Mouse (Mus musculus) right cerebral cortex, postnatal 14 days (tissue): Measurements from ENCODE around the gene Tnfsf18.
A peak's percentile ranks its signal among the peaks of the same experiment; 100 is the strongest.

Experiments
- DNase-seq: peaks from one replicate; pipeline ENCODE4 v3.0.0; 2022

The Tnfsf18 gene

DNA sequence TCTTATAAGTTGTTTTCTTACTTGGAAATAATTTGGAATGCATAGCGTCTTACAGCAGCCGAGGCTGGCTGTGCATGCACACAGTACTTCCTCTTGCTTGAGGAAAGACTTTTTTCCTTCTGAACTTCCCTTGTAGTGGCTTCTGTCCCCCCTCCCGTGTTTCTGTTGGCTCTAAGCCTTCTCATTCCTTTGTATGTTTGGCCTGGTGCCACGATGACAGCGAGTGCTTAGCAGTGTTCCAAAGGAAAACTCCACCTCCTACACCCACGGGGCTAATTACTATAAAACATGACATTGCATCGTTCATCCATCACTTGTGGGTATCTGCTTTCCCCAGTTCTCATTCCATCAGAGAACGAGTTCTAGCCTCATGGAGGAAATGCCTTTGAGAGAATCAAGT is at the start of gene Tnfsf18:
Gene Tnfsf18 (plus strand): TSS at position 313 of the 400 bp plus-strand sequence.
- peak; percentile 37 for DNase-seq

DNA sequence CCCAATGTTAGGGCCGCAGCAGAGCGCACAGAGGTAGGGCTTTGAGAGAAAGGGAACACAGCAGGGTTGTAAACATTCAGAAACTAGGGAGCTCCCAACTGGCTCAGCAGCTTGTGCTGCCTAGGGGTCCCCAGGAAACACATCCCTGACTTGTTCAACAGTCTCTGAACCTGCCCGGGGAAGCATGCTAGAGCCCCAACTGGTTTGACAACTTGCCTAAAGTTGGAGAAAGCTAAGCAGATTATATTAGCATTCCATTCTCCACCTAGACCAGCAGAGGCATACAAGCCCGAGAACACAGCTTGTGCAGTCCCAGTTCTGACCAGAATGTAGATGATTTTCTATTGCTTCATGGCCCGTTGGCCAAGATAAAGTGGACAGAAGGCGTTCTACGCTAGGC is 49.6 kb upstream of the Tnfsf18 start:
- DNase-seq, result no peak

DNA sequence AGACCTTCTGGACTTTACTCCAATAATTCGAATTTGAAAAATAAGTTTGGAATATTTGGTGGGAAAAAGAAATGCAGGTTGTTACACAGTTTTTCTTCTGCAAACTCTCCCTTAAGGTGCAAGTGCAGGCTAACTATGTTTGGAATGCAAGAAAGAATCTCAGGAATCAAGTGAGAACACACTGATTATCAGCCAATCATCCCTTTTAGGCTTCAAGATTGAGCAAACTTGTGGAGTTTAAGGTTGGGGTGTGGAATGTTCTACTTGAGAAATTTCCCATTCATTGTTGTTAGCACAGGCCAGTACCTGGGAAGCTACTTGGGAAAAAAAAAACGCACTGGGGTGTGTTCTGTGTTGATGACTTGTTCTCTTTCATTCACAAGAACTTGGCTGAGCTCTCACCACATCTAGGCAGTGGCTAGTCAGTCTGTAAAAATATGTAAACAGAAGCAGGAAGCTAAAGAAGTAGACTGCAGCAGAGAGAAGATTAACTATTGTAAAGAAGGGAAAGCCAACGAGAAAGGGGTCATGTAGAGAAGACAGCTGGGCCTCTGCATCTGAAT is 42.7 kb upstream of the Tnfsf18 start:
- DNase-seq, result no peak

DNA sequence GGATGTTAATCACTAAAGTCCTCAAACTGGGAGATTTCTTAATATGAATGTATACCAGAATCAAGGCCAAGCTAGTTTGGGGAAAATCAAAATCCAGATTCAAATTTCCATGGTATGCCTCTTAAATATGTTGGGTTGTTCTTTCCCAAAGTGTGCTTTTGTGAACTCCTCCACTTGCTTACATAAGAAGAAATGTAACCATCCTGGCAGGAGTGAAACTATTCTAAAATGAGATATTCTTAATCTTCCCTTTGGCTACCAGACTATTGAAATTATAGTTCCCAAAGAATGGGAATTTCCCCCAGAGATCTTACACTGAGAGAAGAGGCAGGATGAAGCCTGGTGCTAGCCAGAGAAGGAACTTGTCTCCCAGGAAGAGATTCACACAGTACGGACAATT is 42.2 kb upstream of the Tnfsf18 start:
- no peak for DNase-seq

DNA sequence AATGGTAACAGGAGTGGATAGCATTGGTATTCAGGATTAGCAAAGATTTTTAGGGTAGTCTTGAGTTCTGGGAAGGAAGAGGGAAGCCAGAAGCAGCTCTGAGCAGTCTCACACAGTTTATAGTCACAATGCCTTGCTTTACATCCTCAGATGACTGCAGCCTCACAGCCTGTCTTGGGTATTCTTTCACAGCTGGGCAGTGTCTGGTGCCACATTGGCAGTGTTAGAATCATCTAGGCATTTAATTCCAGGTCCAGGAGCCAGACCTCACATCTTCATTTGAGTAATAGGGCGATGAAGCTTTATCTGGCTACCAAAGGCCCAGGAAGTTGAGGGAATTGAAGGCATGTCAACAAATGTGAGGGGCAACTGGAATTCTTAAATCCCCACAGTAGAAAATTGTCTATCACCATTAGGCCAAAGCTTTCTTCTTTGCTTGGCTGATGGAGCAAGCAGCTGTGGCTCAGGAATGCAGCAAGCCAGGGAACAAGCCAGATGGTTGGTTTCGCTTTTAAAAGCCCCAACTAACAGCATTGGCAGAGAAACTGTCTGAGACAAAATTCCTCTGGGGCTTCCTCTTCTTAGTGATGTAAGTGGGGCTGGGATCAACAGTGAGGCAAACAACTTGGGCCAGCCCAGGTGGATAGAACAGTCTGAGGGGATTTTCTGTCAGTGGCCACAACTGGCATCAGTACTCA is 30.9 kb upstream of the Tnfsf18 start:
- no peak for DNase-seq

DNA sequence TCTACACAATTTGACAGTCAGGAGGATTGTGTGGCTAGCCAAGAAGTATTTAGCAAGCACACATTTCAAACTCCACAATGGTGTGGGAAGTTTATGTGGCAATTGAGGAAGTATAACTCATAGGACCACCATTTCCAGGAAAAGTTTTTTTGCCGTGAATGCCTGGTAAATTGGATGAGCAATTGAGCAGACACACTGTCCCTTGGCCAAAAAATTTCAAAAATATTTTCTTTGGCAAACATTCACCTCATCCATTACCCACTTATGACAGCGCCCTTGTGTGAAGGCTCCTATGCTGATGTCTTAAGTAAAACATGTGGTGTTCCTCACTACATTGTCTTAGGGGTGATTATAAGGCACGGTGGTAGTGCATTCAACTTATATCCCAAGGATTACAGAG is 17.2 kb upstream of the Tnfsf18 start:
- DNase-seq, result no peak

DNA sequence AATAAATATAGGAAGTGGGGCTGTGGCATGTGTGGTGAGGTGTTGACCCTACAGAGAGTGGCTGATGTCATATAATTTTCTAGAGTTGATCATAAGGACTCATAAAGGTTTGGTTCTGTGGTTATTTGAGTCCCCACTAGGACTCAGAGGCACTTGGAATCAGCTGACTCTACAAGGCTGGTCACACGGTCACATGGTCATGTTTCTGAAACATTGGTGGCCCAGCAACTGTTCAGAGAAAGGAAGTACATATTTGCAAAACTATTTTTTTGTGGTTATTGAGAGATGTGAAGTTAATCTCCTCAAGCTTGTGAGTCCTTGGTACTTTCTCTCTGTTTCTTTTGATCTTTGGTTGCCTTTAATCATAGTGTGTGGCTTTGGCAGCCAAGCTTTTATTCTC is 14.6 kb upstream of the Tnfsf18 start:
- DNase-seq, result no peak

DNA sequence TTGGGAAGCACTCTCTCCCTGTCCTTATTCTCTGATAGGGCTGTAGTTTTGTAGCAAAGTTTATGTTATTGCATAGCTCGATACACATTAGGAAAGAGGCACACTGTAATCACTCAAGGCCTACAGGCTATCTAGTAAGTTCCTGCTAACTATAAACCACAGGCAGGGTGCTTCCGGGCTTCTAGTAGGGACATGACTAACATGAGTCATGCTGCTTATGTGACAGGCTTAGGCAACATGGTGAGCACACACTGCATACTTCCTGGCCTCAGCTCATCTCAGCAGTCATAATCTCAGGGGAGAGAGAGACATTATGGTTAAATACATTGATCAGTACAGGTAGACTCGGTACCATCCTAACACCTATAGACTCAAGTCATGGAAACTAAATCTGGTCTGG is 12.2 kb upstream of the Tnfsf18 start:
- DNase-seq, result no peak

DNA sequence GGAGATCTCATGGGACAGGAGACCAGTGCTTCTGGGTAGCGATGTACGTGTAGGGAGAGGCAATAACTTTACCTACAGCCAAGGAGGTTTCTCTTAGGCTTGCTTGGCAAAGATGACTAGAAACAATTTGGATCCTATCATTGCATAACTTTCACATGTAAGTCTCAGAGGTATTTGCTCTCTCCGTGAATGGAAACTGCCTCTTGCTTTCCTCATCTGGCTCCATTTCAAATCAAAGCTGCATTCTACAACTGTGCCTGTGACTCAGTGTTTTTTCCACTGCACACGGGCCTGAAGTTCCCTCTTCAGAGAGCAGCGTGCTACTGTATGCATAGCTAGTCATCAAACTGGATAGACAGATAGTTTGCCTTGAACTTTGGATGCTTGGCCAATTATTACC is 7.4 kb upstream of the Tnfsf18 start:
- no peak for DNase-seq

DNA sequence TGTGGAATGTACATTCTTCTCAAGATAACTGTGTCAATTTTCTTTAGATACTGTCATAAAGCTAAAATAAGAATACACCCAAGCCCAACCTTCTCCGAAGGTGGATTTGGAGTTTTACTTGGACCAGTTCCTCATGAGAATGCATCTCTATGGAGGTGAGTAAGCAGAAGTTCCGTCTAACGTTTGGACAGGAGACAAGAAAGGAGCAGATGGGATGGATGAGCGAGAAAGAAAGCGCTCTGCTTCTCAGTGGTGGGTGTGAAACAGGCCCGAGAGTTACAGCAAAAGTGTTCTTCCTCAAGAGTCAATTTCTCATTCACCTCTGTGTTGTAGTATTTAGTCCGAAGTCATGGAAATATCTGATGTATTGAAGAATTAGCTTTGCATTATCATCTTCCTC is 2.7 kb upstream of the Tnfsf18 start:
- DNase-seq, result no peak

DNA sequence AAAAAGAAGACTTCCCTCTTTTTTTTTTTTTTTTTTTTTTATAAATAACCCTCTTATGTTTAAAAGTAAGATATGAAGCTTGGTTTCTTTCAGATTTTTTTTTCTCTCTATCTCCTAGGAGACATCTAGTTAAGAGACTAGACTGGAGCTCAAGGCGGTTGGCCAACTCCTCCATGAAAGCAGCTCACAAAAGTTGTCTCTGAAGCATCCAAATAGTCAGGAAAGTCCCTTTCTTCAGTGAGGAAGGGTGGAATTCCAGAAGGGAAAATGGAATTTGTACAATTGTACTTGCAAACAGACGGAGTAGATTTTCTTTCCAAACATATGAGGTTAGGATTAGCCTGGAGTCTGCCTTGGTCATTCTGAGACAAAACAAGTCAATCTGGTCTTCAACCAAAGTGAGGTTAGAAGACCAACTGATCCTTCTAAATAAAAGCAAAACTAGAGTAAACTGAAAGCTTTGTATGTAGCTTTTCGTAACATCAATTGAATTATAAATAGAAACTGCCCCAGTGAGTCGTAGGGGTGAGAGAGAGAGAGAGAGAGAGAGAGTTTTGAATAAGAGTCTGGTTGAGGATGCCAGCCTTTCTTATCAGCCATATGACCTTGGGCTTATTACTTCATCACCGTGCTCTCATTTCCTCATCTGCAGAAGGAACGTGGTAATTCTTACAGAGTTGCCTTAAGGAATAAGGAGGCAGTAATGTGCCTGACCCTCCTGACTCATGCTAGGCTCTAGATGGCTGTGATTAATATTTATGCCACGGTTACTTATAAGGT is 2.6 kb downstream of the Tnfsf18 start:
- DNase-seq, result peak; percentile 15

DNA sequence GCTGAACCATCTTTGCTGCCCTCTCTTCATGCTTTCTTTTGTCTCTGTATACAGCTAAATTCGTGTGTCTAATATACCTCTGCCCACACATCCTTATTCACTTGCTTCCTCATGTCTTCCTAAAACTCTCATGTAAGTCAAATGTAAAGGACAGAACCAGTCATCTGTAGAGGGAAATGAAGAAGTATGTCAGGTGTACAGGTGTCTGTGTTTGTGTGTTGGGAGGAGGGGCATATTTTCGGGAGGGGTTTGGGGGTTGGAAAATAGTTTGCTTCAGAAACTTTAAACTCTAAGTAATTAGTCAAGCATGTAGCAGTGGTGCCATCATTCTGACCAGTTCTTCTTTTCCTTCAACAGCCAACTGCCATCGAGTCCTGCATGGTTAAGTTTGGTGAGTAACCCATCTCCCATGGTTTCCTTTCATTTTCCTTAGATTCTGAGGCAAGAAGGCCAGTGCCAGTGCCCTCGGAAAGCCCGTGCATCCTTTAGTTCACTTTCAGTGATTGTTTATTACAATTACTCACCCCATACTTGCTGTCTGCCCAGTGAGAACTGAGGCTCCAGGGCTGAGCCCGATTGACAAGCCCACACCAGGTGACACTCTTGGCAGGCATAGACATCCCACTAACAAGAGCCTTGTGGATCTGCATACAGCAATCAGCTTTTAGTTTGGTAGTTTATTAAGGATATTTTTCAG is 5.8 kb downstream of the Tnfsf18 start:
- DNase-seq, result no peak

DNA sequence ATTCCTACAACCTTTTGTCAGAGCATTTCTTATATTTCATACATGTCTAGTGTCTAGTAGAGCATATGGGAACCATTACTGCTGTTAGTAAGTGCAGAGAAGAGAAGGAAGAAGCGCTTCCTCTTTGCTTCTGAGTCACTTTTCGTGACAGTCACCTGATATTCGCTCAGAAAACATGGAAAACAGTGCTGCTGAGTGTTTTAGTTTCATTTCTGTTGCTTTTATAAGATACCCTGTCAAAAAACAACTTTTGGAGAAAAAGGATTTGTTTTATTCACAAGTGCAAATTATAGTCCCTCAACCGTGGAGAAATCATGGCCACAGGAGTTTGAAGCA is 6.3 kb downstream of the Tnfsf18 start:
- no peak for DNase-seq

DNA sequence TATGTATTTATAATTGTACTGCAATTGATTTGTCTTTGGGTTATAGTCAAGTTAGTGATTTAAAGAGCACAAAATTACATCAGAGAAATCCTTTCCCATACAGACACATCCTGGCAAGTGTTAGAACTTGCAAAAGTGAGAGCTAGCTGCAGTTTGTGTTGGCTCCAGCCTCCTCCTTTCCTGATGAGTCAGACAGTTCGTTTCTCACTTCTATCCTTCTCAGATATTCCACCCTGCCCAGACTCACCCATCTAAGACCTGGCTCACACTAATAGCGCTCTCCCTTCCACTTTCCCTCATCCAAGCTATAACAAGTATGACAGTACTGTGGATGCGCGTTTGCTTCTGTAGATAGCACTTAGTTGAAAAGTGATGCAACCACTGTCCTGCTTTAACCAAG is 11.9 kb downstream of the Tnfsf18 start:
- DNase-seq, result no peak

DNA sequence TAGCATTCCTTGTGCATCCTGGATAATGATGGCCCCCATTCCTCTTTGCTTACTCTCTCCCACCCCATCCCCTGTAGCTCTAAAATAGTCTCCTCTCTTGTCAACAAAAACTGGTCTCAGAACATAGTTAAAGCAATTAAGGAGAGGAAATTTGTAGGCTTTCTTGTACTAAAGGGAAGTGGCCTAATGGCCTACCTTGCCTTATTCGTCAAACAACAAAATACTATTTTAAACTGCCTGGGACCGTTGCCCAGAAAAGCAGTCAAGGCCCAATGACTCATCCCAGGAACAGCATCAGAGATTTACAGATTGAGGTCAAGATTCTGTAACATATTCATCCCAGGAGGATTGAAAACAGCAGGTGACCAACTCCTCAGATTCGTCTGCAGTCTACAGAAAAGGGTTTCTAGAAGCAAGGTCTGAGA is 13.2 kb downstream of the Tnfsf18 start:
- DNase-seq, result no peak

DNA sequence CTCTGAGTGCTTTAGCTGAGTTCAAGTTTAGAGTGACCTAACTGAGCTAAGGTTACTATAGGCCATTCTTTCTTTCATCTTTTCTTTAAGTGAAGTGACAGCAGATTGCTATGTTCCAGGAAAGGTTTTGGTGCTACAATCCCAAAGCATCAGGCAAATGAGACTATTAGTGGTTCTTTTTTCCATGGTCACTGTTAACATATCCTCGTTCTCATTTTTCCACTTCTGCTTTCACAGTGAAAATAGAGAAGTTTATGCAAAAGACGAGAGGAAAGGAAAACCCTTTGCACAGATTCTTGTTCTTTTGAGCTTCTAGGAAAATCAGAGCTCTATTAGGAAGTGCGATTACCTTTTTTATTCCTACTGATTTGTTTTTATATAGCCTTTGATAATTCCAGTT is 22.9 kb downstream of the Tnfsf18 start:
- no peak for DNase-seq

DNA sequence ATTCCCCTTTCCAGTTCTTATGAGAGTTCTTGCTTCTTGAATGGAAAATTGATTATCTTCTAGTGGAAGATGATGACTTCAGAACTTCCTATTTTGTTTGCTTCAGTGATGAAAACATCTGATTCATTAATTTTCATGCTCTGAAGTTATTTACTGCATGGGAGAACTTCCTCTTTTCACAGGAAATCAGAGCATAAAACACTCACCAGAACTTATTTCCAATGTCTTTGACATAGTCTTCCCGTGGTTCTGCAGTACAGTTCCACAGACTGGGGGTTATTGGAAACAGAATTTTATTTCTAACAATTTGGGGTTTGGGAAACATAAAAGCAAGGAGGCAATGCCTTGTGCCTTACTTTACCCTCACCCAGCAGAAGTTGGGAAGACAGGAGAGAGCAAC is 25.8 kb downstream of the Tnfsf18 start:
- no peak for DNase-seq

DNA sequence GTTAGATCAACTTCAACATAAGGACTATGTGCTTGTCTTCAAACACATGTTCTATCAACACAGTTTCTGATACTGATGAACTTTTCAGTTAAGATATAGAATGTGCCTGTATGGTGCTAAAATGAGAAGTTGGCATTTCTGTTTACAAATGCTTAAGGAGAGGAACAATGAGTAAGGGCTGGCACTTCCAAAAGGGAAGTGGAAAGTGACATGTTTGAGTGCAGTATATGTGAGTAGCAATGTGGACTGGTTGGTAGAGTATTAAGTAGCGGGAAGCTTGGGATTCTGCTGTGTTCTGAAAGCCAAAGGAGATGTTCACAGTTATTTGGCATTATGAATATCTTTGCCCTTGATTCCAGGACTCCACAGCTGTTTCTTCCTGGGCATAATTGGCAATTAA is 33.7 kb downstream of the Tnfsf18 start:
- DNase-seq, result no peak

DNA sequence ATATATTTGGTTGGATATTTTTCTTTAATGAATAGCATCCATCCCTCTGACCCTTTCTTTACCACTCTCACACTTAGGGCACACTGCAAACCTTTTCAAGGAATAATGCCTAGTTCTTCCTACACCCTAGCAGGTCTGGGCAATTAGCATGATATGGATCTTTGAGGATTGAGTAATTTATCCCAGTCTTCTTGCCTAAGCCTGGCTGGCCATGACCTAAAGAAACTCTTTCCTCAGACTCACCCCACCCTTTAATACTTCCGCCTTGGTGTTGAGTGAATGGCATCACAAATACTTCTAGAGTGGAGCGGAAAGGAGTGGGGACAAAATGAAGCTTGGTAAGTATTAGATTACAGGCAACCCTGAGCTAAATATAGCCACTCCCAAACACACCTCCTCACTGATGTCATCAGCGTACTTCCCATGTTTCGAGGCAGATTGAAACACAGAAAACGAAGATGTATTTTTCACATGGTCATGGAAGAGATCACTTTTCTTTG is 56.2 kb downstream of the Tnfsf18 start:
- no peak for DNase-seq

DNA sequence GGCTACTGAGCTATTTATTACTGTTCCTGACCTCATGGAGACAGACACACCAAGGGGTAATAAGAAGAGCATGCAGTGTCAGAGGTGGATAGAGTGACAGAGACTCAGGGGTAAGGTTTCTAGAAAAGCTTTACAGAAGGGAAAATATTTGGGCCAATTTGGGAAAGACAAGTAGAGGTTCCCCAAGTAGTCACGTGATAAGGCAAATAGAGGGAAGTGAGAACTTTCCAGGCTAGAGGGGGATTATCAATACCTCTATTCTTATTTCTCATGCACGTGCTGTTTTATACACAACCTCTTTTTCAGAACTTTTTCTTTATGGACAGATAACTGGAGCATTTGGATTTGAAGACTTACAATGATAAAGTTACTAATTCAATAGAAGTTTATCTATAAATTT is 57.6 kb downstream of the Tnfsf18 start:
- DNase-seq, result no peak
